Mouse (Mus musculus) left cerebral cortex, adult 18-20 months (tissue): Measurements from ENCODE around the gene Gm13090. TPM values are rescaled to one million over a fixed set of nuclear protein-coding genes. Genes with fewer than 3 reads are reported as not detected.
A peak's percentile ranks its signal among the peaks of the same experiment; 100 is the strongest.

Experiments
- DNase-seq, 2 experiments: peaks; one replicate each; pipeline ENCODE4 v3.0.0; 2021 to 2022; ENCODE audit warnings: low spot score in 2 of 2, mixed read lengths in 1 of 2
- total RNA-seq, 2 experiments: library from RNA; stranded (reverse); gene quantifications; 2 replicates each; pipeline ENCODE4 v1.2.3; 2021

Gm13090 gene
- total RNA-seq, 2 experiments from 2014 or later: not detected

- no peak for DNase-seq
These were observed 46.1 kb downstream of the Gm13090 start for GRCm38 (mm10) chr4:151135491-151135890.

GRCm38 (mm10) chr4:151137701-151138100 is 48.3 kb downstream of the Gm13090 start:
- DNase-seq: no peak

GRCm38 (mm10) chr4:151138135-151138534 is 48.8 kb downstream of the Gm13090 start:
- no peak for DNase-seq

- no peak for DNase-seq
These were observed 49.2 kb downstream of the Gm13090 start for GRCm38 (mm10) chr4:151138586-151138985.

- DNase-seq: peak; percentile 87 to 89
These were observed 49.9 kb downstream of the Gm13090 start for GRCm38 (mm10) chr4:151139053-151139840.

GRCm38 (mm10) chr4:151140368-151140982 is 51.1 kb downstream of the Gm13090 start:
- DNase-seq: peak; percentile 88 to 94

Other genes starting within 250 kb of the Gm13090 start
- 10 to 100 TPM; 29.7 to 32.6 TPM for gene Errfi1, start 235.7 kb upstream of the Gm13090 start, total RNA-seq
- gene Park7, start 175.1 kb upstream of the Gm13090 start, total RNA-seq: 100 to 1,000 TPM; 215 to 216 TPM
- under 1 TPM; 0.35 to 0.94 TPM for gene Tnfrsf9, start 175.0 kb upstream of the Gm13090 start, total RNA-seq
- not detected for gene Uts2, start 92.5 kb upstream of the Gm13090 start, total RNA-seq
- gene Per3, start 44.9 kb upstream of the Gm13090 start, total RNA-seq: 10 to 100 TPM; 22.2 to 24.4 TPM
- 10 to 100 TPM; 28.6 to 28.8 TPM for gene Vamp3, start 31.6 kb upstream of the Gm13090 start, total RNA-seq